8 mouse cellular contexts compared by ENCODE assay signal in the genomic region with DNA sequence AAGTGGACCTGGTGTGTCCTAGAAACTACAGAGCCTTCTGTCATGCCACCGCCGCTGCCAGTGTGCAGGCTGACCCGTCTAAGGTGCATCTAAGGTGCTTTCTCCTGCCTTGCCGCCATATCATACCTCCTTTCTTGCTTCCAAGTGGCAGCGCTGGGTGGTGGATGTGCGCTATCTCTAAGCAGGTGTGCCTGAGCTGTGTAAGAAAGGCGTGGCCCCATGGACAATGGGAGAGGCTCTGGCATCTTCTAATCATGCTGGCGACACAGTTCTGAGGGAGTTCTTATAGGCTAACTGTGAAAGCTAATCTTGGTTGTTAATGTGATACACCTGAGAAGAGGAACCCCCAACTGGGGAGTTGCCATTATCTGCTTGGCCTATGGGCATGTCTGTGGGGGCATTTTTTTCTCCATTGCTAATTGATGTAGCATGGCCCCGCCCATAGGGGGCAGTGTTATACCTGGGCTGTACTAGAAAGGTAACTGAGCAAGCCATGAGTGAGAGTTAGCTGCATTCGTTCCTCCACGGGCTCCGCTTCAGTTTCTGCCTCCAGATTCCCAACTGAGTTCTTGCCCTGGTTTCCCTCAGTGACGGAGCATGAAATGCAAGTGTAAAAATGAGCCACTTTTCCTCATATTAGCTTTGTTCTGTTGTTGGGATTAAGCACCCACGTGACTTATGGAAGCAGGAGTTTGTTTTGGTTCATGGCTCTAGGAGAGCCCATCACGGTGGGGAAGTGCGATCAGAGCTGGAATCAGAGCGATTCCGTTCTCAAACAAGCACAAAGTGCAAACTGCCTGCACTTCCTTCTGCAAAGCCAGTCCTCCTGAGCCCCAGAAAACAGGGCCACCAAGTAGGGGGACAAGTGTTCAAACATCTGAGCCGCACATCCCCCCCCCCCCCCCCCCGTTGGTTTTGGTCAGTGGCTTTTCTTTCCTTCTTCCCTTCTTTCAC. TPM values are rescaled to one million over a fixed set of nuclear protein-coding genes. Genes with fewer than 3 reads are reported as not detected.
DNase-seq lines count a peak whose midpoint lies in the region; ATAC-seq lines count a peak whose summit lies in the region.

No protein-coding gene starts in this region.

- no peaks in the 10 kb centered on the region for H3K4me1 ChIP-seq in kidney, embryonic 16.5 days (ENCODE audit: insufficient read depth, low read length)

- peak; percentile 9 to 33 for DNase-seq in heart, adult 18-20 months
- no peak for DNase-seq in heart, postnatal 25 days (ENCODE audit: low spot score)
- peak; percentile 47 for DNase-seq in adrenal gland, postnatal 14 days
- DNase-seq in forelimb bud, embryonic 11.5 days (ENCODE audit: low read depth, low spot score) = peak; percentile 38
- no peak for DNase-seq in right cerebral cortex, postnatal 36 days (ENCODE audit: low spot score in 2 of 2)
- DNase-seq in layer of hippocampus, adult 9-11 months = no peak

- no peaks in the 10 kb centered on the region for H3K36me3 ChIP-seq in kidney, embryonic 16.5 days (ENCODE audit: insufficient read depth, low read length)

- no peaks in the 10 kb centered on the region for H3K9me3 ChIP-seq in kidney, embryonic 16.5 days (ENCODE audit: low read length)

- H3K4me3 ChIP-seq in kidney, embryonic 16.5 days (ENCODE audit: low read length) = peak overlapping the region; percentile 25

- intact Hi-C loops in heart, postnatal 25 days (cut with DNase I) = loop anchor here (1.0 kb wide), 1 partner anchor 276 kb away; the partner anchor contains the start of gene Srgap1

- WGBS in kidney, embryonic 16.5 days = 55% methylated on average over 19 of the region's 20 CpGs

- 0 out of 2 replicates have a peak overlapping the region, but pooled peaks have one; percentile 24 for H3K9ac ChIP-seq in kidney, embryonic 16.5 days (replicated peaks; ENCODE audit: low read length)

- H3K27me3 ChIP-seq in kidney, embryonic 16.5 days (ENCODE audit: insufficient read depth, low read length) = no peaks in the 10 kb centered on the region

- no peak overlapping the region for H3K27ac ChIP-seq in kidney, embryonic 16.5 days (ENCODE audit: low read length)

- ATAC-seq in kidney, embryonic 16.5 days (ENCODE audit: low FRiP score, low TSS enrichment) = no peak; the same call in 1 of the 2 replicates
- ATAC-seq in megakaryocyte, adult 5-6 weeks (ENCODE audit: poor library complexity, severe bottlenecking) = peak; percentile 89

- peak overlapping the region; percentile 41 for H3K4me2 ChIP-seq in kidney, embryonic 16.5 days (replicated peaks; ENCODE audit: low read depth, low read length)

RNA-seq across cellular contexts. Expression of gene BC048403, which starts 31.2 kb away (rescaled TPM):
- total RNA-seq in heart, adult 18-20 months (2021) = 1 to 10 TPM; 2.0 to 2.7 TPM
- 1 to 10 TPM; 1.4 to 1.5 TPM for total RNA-seq in heart, postnatal 25 days (2021)
- total RNA-seq in adrenal gland, postnatal 14 days (2021) = 8.5 and 9.0 TPM in 2 replicates
- polyA plus RNA-seq in kidney, embryonic 16.5 days (2015; fragmentation: Nextera tagmentation; extraction: Ambion mirVana) = 2.4 and 2.7 TPM in 2 replicates
- 7.0 and 8.5 TPM in 2 replicates for total RNA-seq in megakaryocyte, adult 5-6 weeks (2015)
- total RNA-seq in megakaryocyte, adult 5-6 weeks (2017) = 1.1 and 2.7 TPM in 2 replicates

Comparison
In these comparisons a context has a peak if more than half of its experiments do, and no peak if none do; other contexts are left out.
1. DNase-seq: peak in heart, adult 18-20 months (2 of 2), adrenal gland, postnatal 14 days (single experiment) and forelimb bud, embryonic 11.5 days (single experiment); none in heart, postnatal 25 days (single experiment), right cerebral cortex, postnatal 36 days (0 of 2) and layer of hippocampus, adult 9-11 months (single experiment).